Mouse (Mus musculus): ENCODE results near the gene Mgat4b. TPM values are rescaled to one million over a fixed set of nuclear protein-coding genes. Genes with fewer than 3 reads are reported as not detected.

The Mgat4b gene
- polyA plus RNA-seq, 1 experiment, result 171 TPM

GRCm38 (mm10) chr11:50248473-50249171 lies 37.9 kb downstream of the Mgat4b start:
- 70% methylated on average over 7 of the region's 7 CpGs for WGBS
- H3K27ac ChIP-seq (ENCODE audit: insufficient read depth, low read depth, low read length), result no peak overlapping the region

GRCm38 (mm10) chr11:50252166-50252565 lies 41.5 kb downstream of the Mgat4b start:
- peaks cover 11% of the 10 kb centered on the region; the same call in 1 of the 2 replicates for H3K36me3 ChIP-seq (ENCODE audit: control insufficient read depth, insufficient read depth, low read length)
- H3K4me1 ChIP-seq (ENCODE audit: control insufficient read depth, insufficient read depth, insufficient read length, low read length), result no peaks in the 10 kb centered on the region
- no peak overlapping the region for H3K27ac ChIP-seq (ENCODE audit: insufficient read depth, low read depth, low read length)
- TF ChIP-seq CTCF (IDR thresholded peaks at IDR 0.05; ENCODE audit: extremely low read depth, insufficient read length, insufficient replicate concordance, low read depth, low read length), result no peak
- no peaks in the 10 kb centered on the region for H3K27me3 ChIP-seq (ENCODE audit: control insufficient read depth, insufficient read depth, low read length)
- no peak overlapping the region for H3K4me3 ChIP-seq (ENCODE audit: low read depth, low read length)
- 64% methylated on average over 3 of the region's 3 CpGs for WGBS

More at GRCm38 (mm10) chr11:50248473-50249171, 37.9 kb downstream of the Mgat4b start:
- H3K36me3 ChIP-seq (ENCODE audit: control insufficient read depth, insufficient read depth, low read length), result no peaks in the 10 kb centered on the region
- no peaks in the 10 kb centered on the region for H3K4me1 ChIP-seq (ENCODE audit: control insufficient read depth, insufficient read depth, insufficient read length, low read length)
- H3K27me3 ChIP-seq (ENCODE audit: control insufficient read depth, insufficient read depth, low read length), result no peaks in the 10 kb centered on the region
- H3K4me3 ChIP-seq (ENCODE audit: low read depth, low read length), result no peak overlapping the region
- TF ChIP-seq CTCF (IDR thresholded peaks at IDR 0.05; ENCODE audit: extremely low read depth, insufficient read length, insufficient replicate concordance, low read depth, low read length) (no peak), POLR2A (IDR thresholded peaks at IDR 0.05; ENCODE audit: low read depth, low read length) (no peak)

- TF ChIP-seq POLR2A (IDR thresholded peaks at IDR 0.05; ENCODE audit: low read depth, low read length) (no peak), CTCF (IDR thresholded peaks at IDR 0.05; ENCODE audit: extremely low read depth, insufficient read length, insufficient replicate concordance, low read depth, low read length) (no peak)
- no peaks in the 10 kb centered on the region for H3K4me1 ChIP-seq (ENCODE audit: control insufficient read depth, insufficient read depth, insufficient read length, low read length)
- WGBS, result 64% methylated on average over 11 of the region's 11 CpGs
- H3K27ac ChIP-seq (ENCODE audit: insufficient read depth, low read depth, low read length), result no peak overlapping the region
- peaks cover 15% of the 10 kb centered on the region for H3K36me3 ChIP-seq (ENCODE audit: control insufficient read depth, insufficient read depth, low read length)
- H3K4me3 ChIP-seq (ENCODE audit: low read depth, low read length), result no peak overlapping the region
- H3K27me3 ChIP-seq (ENCODE audit: control insufficient read depth, insufficient read depth, low read length), result no peaks in the 10 kb centered on the region
Measured at GRCm38 (mm10) chr11:50252684-50253265, 42.1 kb downstream of the Mgat4b start.

GRCm38 (mm10) chr11:50253393-50253792 lies 42.7 kb downstream of the Mgat4b start:
- TF ChIP-seq POLR2A (IDR thresholded peaks at IDR 0.05; ENCODE audit: low read depth, low read length), result no peak
- no peak for TF ChIP-seq CTCF (IDR thresholded peaks at IDR 0.05; ENCODE audit: extremely low read depth, insufficient read length, insufficient replicate concordance, low read depth, low read length)
- H3K36me3 ChIP-seq (ENCODE audit: control insufficient read depth, insufficient read depth, low read length), result peaks cover 21% of the 10 kb centered on the region
- no peaks in the 10 kb centered on the region for H3K27me3 ChIP-seq (ENCODE audit: control insufficient read depth, insufficient read depth, low read length)
- no peak overlapping the region for H3K27ac ChIP-seq (ENCODE audit: insufficient read depth, low read depth, low read length)
- 42% methylated on average over 1 of the region's 1 CpGs for WGBS
- H3K4me3 ChIP-seq (ENCODE audit: low read depth, low read length), result no peak overlapping the region
- no peaks in the 10 kb centered on the region for H3K4me1 ChIP-seq (ENCODE audit: control insufficient read depth, insufficient read depth, insufficient read length, low read length)

GRCm38 (mm10) chr11:50254010-50254580 lies 43.4 kb downstream of the Mgat4b start:
- Histone ChIP-seq H3K4me3 (ENCODE audit: low read depth, low read length) (no peak overlapping the region), H3K27ac (ENCODE audit: insufficient read depth, low read depth, low read length) (no peak overlapping the region), H3K36me3 (ENCODE audit: control insufficient read depth, insufficient read depth, low read length) (peaks cover 27% of the 10 kb centered on the region), H3K27me3 (ENCODE audit: control insufficient read depth, insufficient read depth, low read length) (no peaks in the 10 kb centered on the region), H3K4me1 (ENCODE audit: control insufficient read depth, insufficient read depth, insufficient read length, low read length) (no peaks in the 10 kb centered on the region)
- TF ChIP-seq POLR2A (IDR thresholded peaks at IDR 0.05; ENCODE audit: low read depth, low read length) (no peak), CTCF (IDR thresholded peaks at IDR 0.05; ENCODE audit: extremely low read depth, insufficient read length, insufficient replicate concordance, low read depth, low read length) (no peak)
- WGBS, result 85% methylated on average over 12 of the region's 12 CpGs

GRCm38 (mm10) chr11:50256615-50257014 lies 45.9 kb downstream of the Mgat4b start:
- Histone ChIP-seq H3K27ac (ENCODE audit: insufficient read depth, low read depth, low read length) (no peak overlapping the region), H3K4me3 (ENCODE audit: low read depth, low read length) (no peak overlapping the region), H3K4me1 (ENCODE audit: control insufficient read depth, insufficient read depth, insufficient read length, low read length) (no peaks in the 10 kb centered on the region), H3K36me3 (ENCODE audit: control insufficient read depth, insufficient read depth, low read length) (peaks cover 34% of the 10 kb centered on the region), H3K27me3 (ENCODE audit: control insufficient read depth, insufficient read depth, low read length) (no peaks in the 10 kb centered on the region)
- TF ChIP-seq CTCF (IDR thresholded peaks at IDR 0.05; ENCODE audit: extremely low read depth, insufficient read length, insufficient replicate concordance, low read depth, low read length) (no peak), POLR2A (IDR thresholded peaks at IDR 0.05; ENCODE audit: low read depth, low read length) (no peak)
- 74% methylated on average over 7 of the region's 7 CpGs for WGBS

- Histone ChIP-seq H3K27me3 (ENCODE audit: control insufficient read depth, insufficient read depth, low read length) (no peaks in the 10 kb centered on the region), H3K36me3 (ENCODE audit: control insufficient read depth, insufficient read depth, low read length) (peaks cover 46% of the 10 kb centered on the region), H3K27ac (ENCODE audit: insufficient read depth, low read depth, low read length) (no peak overlapping the region), H3K4me1 (ENCODE audit: control insufficient read depth, insufficient read depth, insufficient read length, low read length) (no peaks in the 10 kb centered on the region), H3K4me3 (ENCODE audit: low read depth, low read length) (no peak overlapping the region)
- 78% methylated on average over 7 of the region's 7 CpGs for WGBS
- TF ChIP-seq CTCF (IDR thresholded peaks at IDR 0.05; ENCODE audit: extremely low read depth, insufficient read length, insufficient replicate concordance, low read depth, low read length) (no peak), POLR2A (IDR thresholded peaks at IDR 0.05; ENCODE audit: low read depth, low read length) (no peak)
Measured at GRCm38 (mm10) chr11:50258310-50258709, 47.6 kb downstream of the Mgat4b start.

All from small intestine, adult 2 months (tissue).